Mouse (Mus musculus) stomach, postnatal 0 days (tissue): ENCODE measurements at regions not wholly inside any gene's neighbourhood (a gene's known extent, or its start where the extent isn't known, plus 50 kb on each side); places are given as distances from the start of the nearest gene placed in this dataset.

ENCODE experiments used
- ATAC-seq: fragments of 200-750 bp; cut with Nextera tagmentation; 2 replicates; pipeline ENCODE4 v1.8.0; 2017; ENCODE audit not compliant: low FRiP score, low TSS enrichment
- DNase-seq: peaks from one replicate; pipeline ENCODE4 v3.0.0-alpha.2; 2016; ENCODE audit warnings: low spot score
- H3K27ac ChIP-seq: fragments of 300-500 bp; sonication (generic); replicated peaks from 2 replicates; pipeline ENCODE4 v1.5.1; 2014; ENCODE audit warnings: mild to moderate bottlenecking, control low read depth
- H3K27me3 ChIP-seq: fragments of 300-500 bp; sonication (generic); 2 replicates; pipeline ENCODE4 v1.6.1; 2014; ENCODE audit warnings: low read length; ENCODE audit not compliant: control insufficient read depth, insufficient read depth
- H3K36me3 ChIP-seq: fragments of 300-500 bp; sonication (generic); 2 replicates; pipeline ENCODE4 v1.6.1; 2014; ENCODE audit warnings: low read length, mixed read lengths; ENCODE audit not compliant: control insufficient read depth, insufficient read depth
- H3K4me1 ChIP-seq: fragments of 300-500 bp; sonication (generic); replicated peaks from 2 replicates; pipeline ENCODE4 v1.6.1; 2014; ENCODE audit warnings: antibody characterized with exemption; ENCODE audit not compliant: control insufficient read depth, insufficient read depth
- H3K4me2 ChIP-seq: fragments of 300-500 bp; sonication (generic); replicated peaks from 2 replicates; pipeline ENCODE4 v1.6.1; 2014; ENCODE audit warnings: low read depth, mild to moderate bottlenecking, control low read depth, moderate library complexity
- H3K4me3 ChIP-seq: fragments of 300-500 bp; sonication (generic); 2 replicates; pipeline ENCODE4 v1.5.1; 2014; ENCODE audit warnings: low read depth, low read length, control low read depth
- H3K9ac ChIP-seq: fragments of 300-500 bp; sonication (generic); 2 replicates; pipeline ENCODE4 v1.6.1; 2014; ENCODE audit warnings: mild to moderate bottlenecking, low read length, control low read depth, mixed read lengths
- H3K9me3 ChIP-seq: fragments of 300-500 bp; sonication (generic); 2 replicates; pipeline ENCODE4 v1.6.1; 2016; ENCODE audit warnings: low read length; ENCODE audit not compliant: control insufficient read depth
- CTCF ChIP-seq: IDR thresholded peaks from 2 replicates; pipeline ENCODE4 v1.5.1; 2016; ENCODE audit warnings: antibody characterized with exemption, low read depth, mild to moderate bottlenecking, moderate library complexity
- EP300 ChIP-seq: optimal IDR thresholded peaks from 2 replicates; pipeline ENCODE3; 2016; ENCODE audit warnings: antibody characterized with exemption
- whole genome bisulfite sequencing: fragments of 180-500 bp; shearing (Covaris S2); extraction: QIAGEN DNeasy Blood & Tissue Kit; methylation state at CpG from one replicate; pipeline ENCODE4 v1.1.7; 2014; 5-methylcytosine and 5-hydroxymethylcytosine counted together

GRCm38 (mm10) chr1:61336367-61336766 lies 302.3 kb upstream of the Pard3b start:
- no peak for DNase-seq
- Histone ChIP-seq H3K4me3 (no peak overlapping the region), H3K27ac (no peak overlapping the region), H3K36me3 (no peaks in the 10 kb centered on the region), H3K4me2 (no peak overlapping the region), H3K9me3 (no peaks in the 10 kb centered on the region), H3K4me1 (no peaks in the 10 kb centered on the region), H3K9ac (no peak overlapping the region), H3K27me3 (no peaks in the 10 kb centered on the region)
- ATAC-seq: no peak
- TF ChIP-seq EP300 (no peak), CTCF (no peak)
- WGBS: 82% methylated on average over 2 of the region's 2 CpGs

GRCm38 (mm10) chr1:61352921-61353320 lies 285.7 kb upstream of the Pard3b start:
- TF ChIP-seq EP300 (no peak), CTCF (no peak)
- Histone ChIP-seq H3K4me2 (no peak overlapping the region), H3K27me3 (no peaks in the 10 kb centered on the region), H3K9me3 (no peaks in the 10 kb centered on the region), H3K9ac (no peak overlapping the region), H3K27ac (no peak overlapping the region), H3K36me3 (no peaks in the 10 kb centered on the region), H3K4me3 (no peak overlapping the region), H3K4me1 (no peaks in the 10 kb centered on the region; the same call in 1 of the 2 replicates)
- no peak for DNase-seq
- WGBS: 67% methylated on average over 1 of the region's 1 CpGs
- no peak for ATAC-seq

- no peaks in the 10 kb centered on the region for H3K27me3 ChIP-seq
- WGBS: 36% methylated on average over 3 of the region's 3 CpGs
- H3K9ac ChIP-seq: no peak overlapping the region
- H3K9me3 ChIP-seq: no peaks in the 10 kb centered on the region
- no peaks in the 10 kb centered on the region; the same call in 1 of the 2 replicates for H3K4me1 ChIP-seq
- TF ChIP-seq CTCF: no peak
- TF ChIP-seq EP300: no peak
- no peak overlapping the region for H3K27ac ChIP-seq
- no peak overlapping the region for H3K4me3 ChIP-seq
- DNase-seq: no peak
- no peak for ATAC-seq
- no peak overlapping the region for H3K4me2 ChIP-seq
- no peaks in the 10 kb centered on the region for H3K36me3 ChIP-seq
Measured at GRCm38 (mm10) chr1:61353481-61353880, 285.1 kb upstream of the Pard3b start.

- no peak overlapping the region for H3K4me3 ChIP-seq
Measured at GRCm38 (mm10) chr1:61355241-61355640, 283.4 kb upstream of the Pard3b start.

GRCm38 (mm10) chr1:61359011-61359930 lies 279.4 kb upstream of the Pard3b start:
- WGBS: 62% methylated on average over 19 of the region's 19 CpGs
- Histone ChIP-seq H3K9me3 (no peaks in the 10 kb centered on the region), H3K4me3 (no peak overlapping the region), H3K36me3 (no peaks in the 10 kb centered on the region), H3K27me3 (no peaks in the 10 kb centered on the region), H3K4me1 (no peaks in the 10 kb centered on the region; the same call in 1 of the 2 replicates), H3K9ac (no peak overlapping the region), H3K27ac (no peak overlapping the region), H3K4me2 (no peak overlapping the region)
- no peak for ATAC-seq
- DNase-seq: no peak
- no peak for TF ChIP-seq CTCF
- no peak for TF ChIP-seq EP300

More at GRCm38 (mm10) chr1:61355241-61355640, 283.4 kb upstream of the Pard3b start:
- H3K27ac ChIP-seq: peak overlapping the region; percentile 81
- H3K9ac ChIP-seq: no peak overlapping the region
- H3K27me3 ChIP-seq: no peaks in the 10 kb centered on the region
- no peaks in the 10 kb centered on the region; the same call in 1 of the 2 replicates for H3K4me1 ChIP-seq
- H3K36me3 ChIP-seq: no peaks in the 10 kb centered on the region
- no peak for DNase-seq
- no peak overlapping the region for H3K4me2 ChIP-seq
- TF ChIP-seq EP300 (no peak), CTCF (no peak)
- peak; percentile 26; the same call in 1 of the 2 replicates for ATAC-seq
- no peaks in the 10 kb centered on the region for H3K9me3 ChIP-seq
- WGBS: 40% methylated on average over 5 of the region's 5 CpGs

GRCm38 (mm10) chr1:61372581-61372980 lies 266.0 kb upstream of the Pard3b start:
- Histone ChIP-seq H3K4me2 (no peak overlapping the region), H3K27ac (no peak overlapping the region), H3K36me3 (no peaks in the 10 kb centered on the region), H3K4me3 (no peak overlapping the region), H3K27me3 (no peaks in the 10 kb centered on the region), H3K9me3 (no peaks in the 10 kb centered on the region), H3K4me1 (no peaks in the 10 kb centered on the region), H3K9ac (no peak overlapping the region)
- no peak for DNase-seq
- WGBS: 52% methylated on average over 4 of the region's 4 CpGs
- TF ChIP-seq CTCF (no peak), EP300 (no peak)
- no peak for ATAC-seq
